Mouse (Mus musculus): Measurements from ENCODE around the gene BC034090.

BC034090 gene

DNA sequence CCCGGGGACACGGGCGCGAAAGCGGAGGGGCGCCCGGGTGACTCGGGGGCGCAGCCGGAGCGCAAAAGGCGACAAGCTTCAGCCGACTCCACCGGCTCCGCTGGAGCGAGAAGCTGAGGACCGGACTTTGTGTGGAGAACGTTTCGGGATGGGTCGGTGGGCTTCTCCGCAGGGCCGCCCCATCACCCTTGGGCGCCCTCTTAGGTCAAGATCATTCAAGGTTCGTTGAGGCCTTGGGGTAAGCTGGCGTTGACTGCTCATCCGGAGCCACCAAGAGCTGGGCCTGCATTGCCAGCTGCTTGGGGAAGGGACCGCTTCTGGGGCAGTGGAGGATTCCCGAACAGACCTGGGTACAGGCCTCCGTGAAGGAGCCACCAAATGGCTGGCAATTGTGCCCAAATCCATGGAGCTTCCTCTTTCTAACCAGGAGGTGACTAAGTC, 547 bp upstream of the BC034090 start:
- CTCF ChIA-PET, result no interaction called here

DNA sequence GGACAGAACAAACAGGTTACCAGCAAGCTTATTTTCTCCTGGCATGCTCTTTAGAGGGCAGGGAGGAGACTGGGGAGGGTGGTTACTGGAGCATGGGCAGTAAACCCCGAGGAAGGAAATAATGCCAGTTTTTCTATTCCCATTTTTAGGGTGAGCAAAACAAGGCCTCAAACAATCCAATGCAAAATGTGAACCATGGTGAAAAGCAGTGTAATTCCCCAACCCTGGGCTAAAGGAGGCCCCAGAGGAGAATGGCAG, 1.8 kb downstream of the BC034090 start:
- CTCF ChIA-PET, result no interaction called here

GRCm38 (mm10) chr1:155241701-155242487, 2.4 kb downstream of the BC034090 start:
- CTCF ChIA-PET, result no interaction called here

GRCm38 (mm10) chr1:155239962-155240717, 4.1 kb downstream of the BC034090 start:
- CTCF ChIA-PET, result no interaction called here

- CTCF ChIA-PET, result no interaction called here
These were observed 5.1 kb downstream of the BC034090 start for GRCm38 (mm10) chr1:155239169-155239568.

DNA sequence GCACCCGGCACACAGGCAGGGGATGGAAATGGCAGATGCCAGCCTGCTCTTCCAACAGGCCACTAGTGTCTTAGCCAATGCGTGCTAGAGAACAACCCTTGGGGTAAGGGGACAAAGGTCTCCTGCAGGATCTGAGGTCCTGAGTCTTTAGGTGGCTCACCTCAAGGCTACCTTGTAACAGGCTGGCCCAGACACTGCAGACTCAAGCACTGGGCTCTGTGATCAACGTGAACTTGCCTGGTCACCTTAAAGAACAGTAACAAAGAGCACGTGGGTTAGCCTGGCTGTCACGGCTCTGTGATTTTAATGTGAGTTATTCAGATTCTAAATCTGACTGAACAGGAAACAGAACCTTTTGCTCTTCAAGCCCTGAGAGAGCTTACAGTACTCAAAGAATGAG, 6.1 kb downstream of the BC034090 start:
- CTCF ChIA-PET, result no interaction called here

- CTCF ChIA-PET, result no interaction called here
These were observed 6.9 kb downstream of the BC034090 start for GRCm38 (mm10) chr1:155237390-155237789.

DNA sequence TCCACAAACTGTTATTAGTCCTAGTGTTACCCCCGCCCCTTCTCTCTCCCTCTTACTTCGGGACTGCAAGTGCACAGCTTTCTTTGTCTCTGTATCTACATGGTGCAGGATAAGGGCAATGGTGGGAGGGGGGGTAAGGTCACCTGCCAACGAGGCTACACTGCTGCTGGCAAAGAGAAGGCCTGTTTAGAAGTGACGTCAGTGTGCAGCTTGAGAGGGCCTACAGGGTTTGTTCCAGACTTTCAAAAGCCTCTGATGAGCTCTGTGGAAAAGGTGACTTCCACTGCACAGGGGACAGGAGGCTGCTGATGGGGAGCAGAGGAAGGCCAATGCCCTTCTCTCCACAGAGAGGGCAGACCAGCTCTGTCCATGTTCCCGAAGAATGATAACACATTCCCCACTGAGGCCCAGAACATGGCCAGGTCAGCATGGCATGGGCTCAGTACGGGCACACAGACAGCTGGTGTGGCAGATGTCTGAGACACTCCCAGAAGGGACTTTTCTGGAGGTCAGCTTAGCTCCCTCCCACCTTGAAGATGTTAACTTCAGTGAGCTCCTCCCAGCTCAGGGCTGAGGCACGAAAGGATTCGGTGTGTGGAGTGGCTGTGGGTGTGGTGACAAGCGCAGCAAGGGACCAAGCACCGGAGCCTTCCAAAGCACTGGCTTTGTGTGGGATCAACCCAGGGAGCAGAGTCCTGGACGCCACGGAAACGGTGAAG, 7.8 kb downstream of the BC034090 start:
- CTCF ChIA-PET, result no interaction called here

GRCm38 (mm10) chr1:155235641-155236040, 8.6 kb downstream of the BC034090 start:
- CTCF ChIA-PET, result no interaction called here

GRCm38 (mm10) chr1:155233931-155234607, 10.2 kb downstream of the BC034090 start:
- CTCF ChIA-PET, result no interaction called here

DNA sequence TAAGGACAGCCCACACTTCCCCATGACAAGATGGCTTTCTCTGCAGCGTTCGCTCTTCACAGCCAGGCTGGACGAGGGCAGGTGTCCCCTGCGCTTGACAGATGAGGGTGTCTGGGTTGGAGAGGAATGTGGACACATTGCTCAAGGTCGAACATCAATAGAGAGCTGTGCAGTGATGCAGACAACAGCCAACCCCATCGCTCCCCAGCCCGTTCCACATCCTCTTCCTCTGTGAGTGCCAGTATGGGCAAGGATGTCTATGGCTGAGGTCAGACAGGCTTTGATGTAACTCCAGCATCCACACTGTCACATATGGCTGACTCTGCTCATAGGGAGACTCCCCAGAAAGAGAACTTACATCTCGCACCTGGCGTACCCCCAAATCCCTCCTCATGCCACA, 10.9 kb downstream of the BC034090 start:
- CTCF ChIA-PET, result no interaction called here

DNA sequence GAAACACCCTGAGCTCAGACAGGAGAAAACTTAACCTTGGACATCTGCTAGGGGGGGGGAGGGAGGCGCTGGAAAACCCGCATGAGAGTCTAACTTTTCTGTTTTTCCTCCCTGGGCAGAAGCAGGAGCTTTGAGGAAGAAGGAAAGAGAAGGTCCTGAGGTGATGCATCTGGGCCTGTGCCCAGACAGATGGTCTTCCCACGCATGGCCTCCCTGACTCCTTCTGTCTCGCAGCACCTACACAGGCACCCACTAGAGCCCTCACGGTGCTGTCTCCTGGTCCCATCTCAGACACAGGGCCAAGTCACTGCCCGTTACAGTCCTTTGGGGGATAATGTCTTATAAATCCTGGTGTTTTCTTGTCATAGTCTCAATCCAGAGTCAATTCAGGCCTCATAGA, 11.5 kb downstream of the BC034090 start:
- CTCF ChIA-PET, result interaction anchor here (0.6 kb wide), 2 partner anchors 32 to 459 kb away, joined by 3 to 5 read pairs; no protein-coding TSS in a partner anchor

GRCm38 (mm10) chr1:155232385-155232784, 11.9 kb downstream of the BC034090 start:
- CTCF ChIA-PET, result interaction anchor here (0.6 kb wide), 2 partner anchors 31 to 459 kb away, joined by 3 to 5 read pairs; no protein-coding TSS in a partner anchor

DNA sequence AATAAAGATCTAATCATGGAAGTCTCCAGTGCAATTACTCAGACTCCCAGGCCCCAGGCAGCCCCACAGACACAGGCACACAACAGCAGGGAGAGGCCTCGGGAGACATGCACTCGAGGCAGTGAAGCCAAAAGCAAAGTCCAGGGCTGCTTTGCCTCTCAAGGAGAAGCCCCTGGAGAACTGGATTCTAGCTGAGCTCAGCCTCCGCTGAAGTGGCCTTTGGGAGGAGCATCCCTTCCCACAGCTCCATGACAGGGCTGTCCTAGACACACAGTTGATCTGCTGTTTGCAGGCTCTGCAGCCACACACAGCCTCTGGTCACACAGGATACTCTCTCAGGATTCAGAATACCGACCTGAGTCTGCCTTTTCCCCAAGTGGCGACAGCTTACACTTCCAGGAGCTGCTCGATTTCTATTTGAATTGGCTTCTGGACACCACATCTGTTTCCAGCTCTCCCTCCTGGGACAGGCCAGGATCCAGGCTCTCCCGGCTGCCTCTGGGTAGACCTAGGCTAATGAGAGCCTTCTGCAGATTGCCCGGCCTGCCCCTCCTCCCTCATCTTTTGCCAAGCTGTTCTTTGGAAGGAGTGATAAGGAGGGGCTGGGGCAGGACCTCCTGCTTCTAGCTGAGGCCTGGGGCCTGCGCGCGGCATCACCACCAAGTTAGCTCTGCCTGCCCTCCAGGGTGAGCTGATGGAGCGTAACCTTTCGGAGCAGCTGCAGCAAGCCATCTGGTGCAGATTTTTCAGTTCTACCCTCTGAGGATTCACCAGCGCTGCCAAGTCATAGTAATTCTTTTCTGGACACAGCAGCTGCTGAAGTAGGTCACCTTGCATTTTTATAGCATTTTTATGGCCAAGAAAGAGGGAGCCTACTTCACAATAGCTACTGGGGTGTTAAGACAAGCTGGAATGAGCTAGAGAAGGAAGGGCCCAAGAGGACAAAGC, 14.5 kb downstream of the BC034090 start:
- CTCF ChIA-PET, result interaction anchor here (0.6 kb wide), 1 partner anchor 16 kb away, joined by 8 read pairs; no protein-coding TSS in a partner anchor

DNA sequence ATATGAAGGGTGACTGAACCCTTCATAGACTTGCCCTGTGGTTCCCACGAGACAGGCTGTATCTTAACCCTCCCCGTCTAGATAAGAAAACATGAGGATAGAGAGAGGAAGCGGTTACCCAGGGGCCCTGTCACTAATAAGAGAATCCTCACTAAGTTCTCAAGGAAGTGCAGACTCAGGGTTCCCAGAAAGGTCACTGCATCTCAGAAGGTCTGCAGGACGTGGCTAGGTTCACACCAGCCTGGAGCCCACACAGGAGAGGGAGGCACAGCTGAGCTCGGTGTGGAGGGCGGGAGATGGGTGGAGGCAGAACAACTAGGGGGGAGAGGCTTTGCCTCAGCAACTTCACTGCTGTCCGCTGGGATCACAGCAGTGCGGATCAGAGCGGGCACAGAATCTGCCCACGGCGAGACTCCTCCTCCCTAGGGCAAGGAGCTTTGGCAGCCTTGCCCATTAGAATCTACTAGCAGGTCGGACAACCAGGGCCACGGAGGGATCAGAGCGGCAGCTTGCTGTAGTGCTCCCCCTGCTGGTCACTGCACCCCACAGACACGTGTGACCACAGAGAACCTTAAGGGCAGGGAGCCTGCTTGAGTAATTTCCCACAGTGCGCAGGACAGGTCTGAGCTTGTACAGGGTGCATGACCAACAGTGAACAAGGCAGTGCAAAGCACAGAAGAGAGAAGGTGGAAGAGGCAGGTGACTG, 20.2 kb downstream of the BC034090 start:
- CTCF ChIA-PET, result interaction anchor here (0.6 to 1.4 kb wide), 4 partner anchors 33 to 436 kb away, joined by 3 to 7 read pairs (median 4); no protein-coding TSS in a partner anchor

- CTCF ChIA-PET, result interaction anchor here (0.7 to 1.2 kb wide), 3 partner anchors 47 to 435 kb away, joined by 3 to 4 read pairs (median 4); no protein-coding TSS in a partner anchor
These were observed 21.2 kb downstream of the BC034090 start for GRCm38 (mm10) chr1:155223036-155223435.

- CTCF ChIA-PET, result interaction anchor here (0.5 to 0.9 kb wide), 4 partner anchors 143 to 434 kb away, joined by 3 to 5 read pairs (median 3); partner anchors contain the start of gene Cacna1e
These were observed 22.1 kb downstream of the BC034090 start for GRCm38 (mm10) chr1:155222101-155222669.

DNA sequence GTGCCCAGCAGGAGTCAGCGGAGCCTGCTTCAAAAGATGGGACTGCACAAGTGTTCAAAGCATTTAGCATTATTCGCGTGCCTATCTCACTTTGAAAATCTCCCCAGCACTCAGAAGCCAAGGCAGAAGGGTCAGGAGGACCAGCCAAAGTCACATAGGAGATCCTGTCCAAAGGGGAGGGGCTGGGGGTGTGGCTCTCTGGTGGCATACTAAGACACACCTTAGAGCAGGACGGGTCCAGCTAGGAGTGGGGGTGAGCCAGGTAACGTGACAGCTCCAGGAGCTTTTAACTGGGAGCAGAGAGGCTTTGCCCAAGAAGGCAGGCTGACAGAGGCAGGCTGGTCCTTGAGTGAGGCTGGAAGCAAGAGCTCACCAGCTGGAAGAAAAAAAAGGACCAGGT, 25.3 kb downstream of the BC034090 start:
- CTCF ChIA-PET, result interaction anchor here (0.6 to 1.0 kb wide), 3 partner anchors 14 to 222 kb away, joined by 3 to 5 read pairs (median 3); no protein-coding TSS in a partner anchor

DNA sequence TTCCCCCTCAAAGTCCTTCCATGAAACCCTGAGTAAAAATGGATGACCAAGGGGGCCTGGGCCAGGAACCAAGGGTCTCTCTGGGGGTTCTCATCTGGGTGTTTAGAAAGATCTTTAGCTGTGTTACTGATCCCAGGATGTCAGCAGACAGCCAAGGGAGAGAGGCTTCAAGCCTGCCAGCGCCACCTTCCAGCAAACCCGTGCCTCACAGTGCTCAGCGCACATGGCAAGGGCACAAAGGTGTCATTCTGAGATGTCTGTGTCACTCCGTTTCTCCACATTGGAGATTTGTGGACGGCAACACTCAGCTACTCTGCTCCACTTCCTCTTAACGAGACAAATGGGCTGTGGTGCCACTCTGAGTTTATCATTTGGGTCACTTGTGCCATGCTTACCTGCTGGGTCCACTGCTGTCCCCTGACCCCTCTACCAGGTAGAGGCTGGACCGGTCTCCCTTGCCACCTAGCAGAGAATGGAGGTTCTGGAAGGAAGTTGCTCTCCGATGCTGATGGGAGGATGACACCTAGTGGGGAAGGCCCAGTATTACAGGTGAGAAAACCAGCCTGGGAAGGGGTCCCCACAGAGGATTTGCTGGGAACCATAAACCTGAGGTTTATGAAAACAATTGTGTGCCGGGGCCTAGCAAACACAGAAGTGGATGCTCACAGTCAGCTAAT, 26.2 kb downstream of the BC034090 start:
- CTCF ChIA-PET, result interaction anchor here (0.6 to 1.6 kb wide), 4 partner anchors 122 to 223 kb away, joined by 3 to 5 read pairs (median 4); no protein-coding TSS in a partner anchor

All from spleen, embryonic (tissue).